Mouse (Mus musculus) stomach, embryonic 14.5 days (tissue): Measurements from ENCODE around the gene Calm3. TPM values are rescaled to one million over a fixed set of nuclear protein-coding genes. Genes with fewer than 3 reads are reported as not detected.
A peak's percentile ranks its signal among the peaks of the same experiment; 100 is the strongest.

Source experiments
- ATAC-seq: fragments of 200-750 bp; cut with Nextera tagmentation; 2 replicates; pipeline ENCODE4 v1.8.0; 2017; ENCODE audit warnings: low read depth, moderate TSS enrichment; ENCODE audit not compliant: insufficient number of reproducible peaks, insufficient read depth, low FRiP score
- H3K27ac ChIP-seq: fragments of 300-500 bp; sonication (generic); 2 replicates; pipeline ENCODE4 v1.5.1; 2014; ENCODE audit warnings: mild to moderate bottlenecking, low read length, moderate library complexity, mixed read lengths
- H3K27me3 ChIP-seq: fragments of 300-500 bp; sonication (generic); 2 replicates; pipeline ENCODE4 v1.6.1; 2014; ENCODE audit warnings: low read length, control low read depth, mixed read lengths; ENCODE audit not compliant: control insufficient read depth, insufficient read depth
- H3K36me3 ChIP-seq: fragments of 300-500 bp; sonication (generic); 2 replicates; pipeline ENCODE4 v1.6.1; 2014; ENCODE audit warnings: mild to moderate bottlenecking, control low read depth, low read length, moderate library complexity, mixed read lengths; ENCODE audit not compliant: control insufficient read depth, insufficient read depth
- H3K4me1 ChIP-seq: fragments of 300-500 bp; sonication (generic); 2 replicates; pipeline ENCODE4 v1.6.1; 2014; ENCODE audit warnings: low read length, control low read depth, mixed read lengths; ENCODE audit not compliant: control insufficient read depth, insufficient read depth
- H3K4me2 ChIP-seq: fragments of 300-500 bp; sonication (generic); replicated peaks from 2 replicates; pipeline ENCODE4 v1.6.1; 2014; ENCODE audit warnings: low read depth, low read length, control low read depth
- H3K4me3 ChIP-seq: fragments of 300-500 bp; sonication (generic); 2 replicates; pipeline ENCODE4 v1.5.1; 2014; ENCODE audit warnings: low read depth, low read length, control low read depth
- H3K9ac ChIP-seq: fragments of 300-500 bp; sonication (generic); replicated peaks from 2 replicates; pipeline ENCODE4 v1.6.1; 2014; ENCODE audit warnings: low read depth, mild to moderate bottlenecking, control low read depth, low read length, moderate library complexity, mixed read lengths
- H3K9me3 ChIP-seq: fragments of 300-500 bp; sonication (generic); 2 replicates; pipeline ENCODE4 v1.6.1; 2016; ENCODE audit warnings: low read depth, low read length, control low read depth; ENCODE audit not compliant: control insufficient read depth
- WGBS: fragments of 180-500 bp; shearing (Covaris S2); extraction: QIAGEN DNeasy Blood & Tissue Kit; methylation state at CpG from one replicate; pipeline ENCODE4 v1.1.7; 2014; 5-methylcytosine and 5-hydroxymethylcytosine counted together
- polyA plus RNA-seq: library from polyadenylated mRNA; unstranded; fragments of >200 nt; fragmentation: Nextera tagmentation; extraction: Ambion mirVana; gene quantifications from 2 replicates; pipeline ENCODE4 v1.2.1, GENCODE M21; 2014

Gene Calm3
- polyA plus RNA-seq, 1 experiment from 2014 or later: 148 TPM

DNA sequence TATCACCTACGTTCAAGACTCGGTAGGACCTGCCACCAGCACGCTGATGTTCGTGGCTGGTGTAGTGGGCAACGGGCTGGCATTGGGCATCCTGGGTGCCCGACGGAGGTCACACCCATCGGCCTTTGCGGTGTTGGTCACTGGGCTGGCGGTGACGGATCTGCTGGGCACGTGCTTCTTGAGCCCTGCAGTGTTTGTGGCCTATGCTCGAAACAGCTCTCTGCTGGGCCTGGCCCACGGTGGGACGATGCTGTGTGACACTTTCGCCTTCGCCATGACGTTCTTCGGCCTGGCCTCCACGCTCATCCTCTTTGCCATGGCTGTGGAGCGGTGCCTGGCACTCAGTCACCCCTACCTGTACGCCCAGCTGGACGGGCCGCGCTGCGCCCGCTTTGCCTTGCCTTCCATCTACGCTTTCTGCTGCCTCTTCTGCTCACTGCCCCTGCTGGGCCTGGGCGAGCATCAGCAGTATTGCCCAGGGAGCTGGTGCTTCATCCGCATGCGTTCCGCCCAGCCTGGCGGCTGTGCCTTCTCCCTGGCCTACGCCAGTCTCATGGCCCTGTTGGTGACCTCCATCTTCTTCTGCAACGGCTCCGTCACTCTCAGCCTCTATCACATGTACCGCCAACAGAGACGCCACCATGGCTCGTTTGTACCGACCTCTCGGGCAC is 16.9 kb downstream of the Calm3 start:
- ATAC-seq: no peak
- no peaks in the 10 kb centered on the region for H3K9me3 ChIP-seq
- no peaks in the 10 kb centered on the region for H3K27me3 ChIP-seq
- no peak overlapping the region for H3K4me2 ChIP-seq
- WGBS: 93% methylated on average over 41 of the region's 41 CpGs
- no peak overlapping the region for H3K27ac ChIP-seq
- peaks cover 38% of the 10 kb centered on the region for H3K4me1 ChIP-seq
- no peaks in the 10 kb centered on the region for H3K36me3 ChIP-seq
- no peak overlapping the region; the same call in 1 of the 2 replicates for H3K9ac ChIP-seq
- no peak overlapping the region for H3K4me3 ChIP-seq

DNA sequence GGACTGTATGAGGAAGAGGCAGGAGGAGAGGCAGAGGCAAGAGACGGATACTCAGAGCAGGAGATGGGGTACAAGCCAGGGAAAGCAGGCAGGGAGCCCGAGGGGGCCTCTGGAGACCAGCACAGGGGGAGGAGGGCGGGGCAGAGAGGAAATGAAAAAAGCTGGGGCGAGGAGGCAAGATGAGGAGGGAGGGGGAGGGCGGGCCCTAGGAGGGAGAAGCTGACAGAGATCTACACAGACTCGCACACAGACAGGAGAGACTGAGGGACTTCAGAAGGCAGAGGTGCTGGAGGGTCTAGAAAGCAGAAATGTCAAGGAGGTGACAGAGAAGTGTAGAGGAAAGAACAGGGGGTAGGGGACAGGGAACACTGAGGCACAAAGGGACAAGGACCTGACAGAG is 17.6 kb downstream of the Calm3 start, which contains the start of gene Ptgir:
Ptgir (plus strand) TSS at position 210 of the 400 bp plus-strand sequence.
- ATAC-seq: no peak
- Histone ChIP-seq H3K4me1 (peaks cover 38% of the 10 kb centered on the region), H3K4me2 (0 out of 2 replicates have a peak within 1 kb of the TSS, but pooled peaks have one; percentile 15), H3K27me3 (no peaks in the 10 kb centered on the region), H3K27ac (peak within 1 kb of the TSS; percentile 48; the same call in 1 of the 2 replicates), H3K4me3 (no peak within 1 kb of the TSS), H3K9me3 (no peaks in the 10 kb centered on the region), H3K36me3 (no peaks in the 10 kb centered on the region), H3K9ac (no peak within 1 kb of the TSS; the same call in 1 of the 2 replicates)
- 11% methylated on average over 6 of the region's 6 CpGs for WGBS

DNA sequence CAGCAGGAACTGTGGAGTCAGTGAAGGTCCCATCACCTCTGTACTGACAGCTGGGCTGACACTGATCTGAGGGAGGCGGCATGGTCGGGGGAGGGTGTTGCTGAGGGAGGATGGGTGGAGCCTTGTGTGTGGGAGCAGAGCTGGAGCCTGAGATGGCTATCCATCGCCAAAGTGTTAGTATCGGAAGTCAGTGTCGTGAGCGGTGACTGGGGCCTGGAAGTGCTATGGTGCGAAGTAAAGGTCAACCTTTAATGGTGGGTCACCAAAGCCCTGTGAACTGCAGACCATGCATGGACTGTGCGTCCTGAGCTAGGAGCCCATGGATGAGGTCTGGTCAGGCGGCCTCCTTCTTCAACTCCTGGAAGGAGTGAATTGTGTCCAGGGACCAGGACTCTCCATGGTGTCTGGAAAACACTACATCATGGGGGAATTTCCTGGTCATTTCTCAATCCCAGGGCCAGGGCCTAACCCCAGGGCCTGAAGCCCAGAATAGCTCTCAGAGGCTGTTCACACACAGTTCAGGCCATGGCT is 18.4 kb downstream of the Calm3 start:
- H3K4me3 ChIP-seq: no peak overlapping the region
- peaks cover 38% of the 10 kb centered on the region for H3K4me1 ChIP-seq
- H3K27me3 ChIP-seq: no peaks in the 10 kb centered on the region
- no peaks in the 10 kb centered on the region for H3K36me3 ChIP-seq
- H3K9ac ChIP-seq: no peak overlapping the region
- no peaks in the 10 kb centered on the region for H3K9me3 ChIP-seq
- no peak for ATAC-seq
- peak overlapping the region; percentile 48; the same call in 1 of the 2 replicates for H3K27ac ChIP-seq
- WGBS: 45% methylated on average over 9 of the region's 9 CpGs
- no peak overlapping the region for H3K4me2 ChIP-seq

DNA sequence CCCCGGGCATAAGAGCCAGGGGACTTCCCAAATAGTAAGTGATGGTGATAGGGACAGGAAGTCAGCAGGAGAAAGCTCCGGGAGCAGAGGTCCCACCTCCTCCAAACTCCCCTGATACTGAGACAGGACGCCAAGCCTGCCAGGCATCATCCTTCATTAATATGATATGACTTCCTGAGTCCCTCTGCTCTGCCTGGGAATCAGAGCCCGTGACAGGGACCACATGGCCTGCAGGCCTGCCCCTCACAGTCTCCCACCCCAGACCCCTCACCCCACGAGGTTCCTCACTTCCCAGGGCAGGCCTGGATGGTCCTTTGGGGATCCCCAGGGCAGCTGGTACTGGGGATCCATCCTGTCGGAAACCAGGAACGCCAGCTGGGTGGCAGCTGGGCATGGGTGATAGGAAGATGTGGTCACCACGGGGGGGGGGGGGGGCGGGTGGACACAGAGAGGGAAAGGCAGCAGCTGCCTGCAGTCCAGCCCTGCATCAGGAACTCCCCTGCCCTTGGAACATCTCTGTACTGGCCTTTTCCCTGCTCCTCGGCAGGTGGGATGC is 19.7 kb downstream of the Calm3 start:
- no peak overlapping the region for H3K27ac ChIP-seq
- no peak overlapping the region for H3K4me2 ChIP-seq
- ATAC-seq: no peak
- H3K9me3 ChIP-seq: no peaks in the 10 kb centered on the region
- no peak overlapping the region for H3K4me3 ChIP-seq
- 39% methylated on average over 10 of the region's 10 CpGs for WGBS
- H3K9ac ChIP-seq: no peak overlapping the region
- peaks cover 35% of the 10 kb centered on the region for H3K4me1 ChIP-seq
- no peaks in the 10 kb centered on the region for H3K36me3 ChIP-seq
- no peaks in the 10 kb centered on the region for H3K27me3 ChIP-seq

GRCm38 (mm10) chr7:16903439-16903955 is 20.4 kb downstream of the Calm3 start:
- 85% methylated on average over 2 of the region's 2 CpGs for WGBS
- ATAC-seq: no peak
- Histone ChIP-seq H3K9ac (no peak overlapping the region), H3K27me3 (no peaks in the 10 kb centered on the region), H3K4me3 (no peak overlapping the region), H3K27ac (no peak overlapping the region), H3K36me3 (no peaks in the 10 kb centered on the region), H3K9me3 (no peaks in the 10 kb centered on the region), H3K4me1 (peaks cover 29% of the 10 kb centered on the region), H3K4me2 (no peak overlapping the region)

DNA sequence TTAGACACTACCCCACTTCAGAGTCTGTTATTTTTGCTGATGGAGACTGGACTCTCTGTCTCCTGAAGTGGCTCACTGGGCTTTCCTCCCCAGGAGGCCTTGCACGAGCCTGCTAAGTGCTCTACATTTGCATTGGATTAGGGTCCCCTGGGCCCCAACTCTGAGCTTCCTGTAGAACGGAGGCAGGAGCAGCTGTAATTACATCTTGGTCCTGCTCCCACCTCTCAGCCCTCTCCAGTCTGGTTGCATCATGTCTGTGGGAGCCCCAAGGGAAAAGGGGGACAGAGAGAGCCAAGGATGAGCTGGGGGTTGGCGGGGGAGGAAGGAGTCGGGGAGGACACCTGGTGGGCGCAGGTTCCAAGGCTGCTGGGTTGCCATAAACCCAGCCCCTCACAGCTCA is 23.4 kb downstream of the Calm3 start:
- Histone ChIP-seq H3K9me3 (no peaks in the 10 kb centered on the region), H3K4me2 (no peak overlapping the region), H3K9ac (no peak overlapping the region), H3K27ac (no peak overlapping the region), H3K4me1 (peaks cover 7% of the 10 kb centered on the region), H3K27me3 (no peaks in the 10 kb centered on the region), H3K36me3 (no peaks in the 10 kb centered on the region), H3K4me3 (no peak overlapping the region)
- WGBS: 42% methylated on average over 5 of the region's 5 CpGs
- no peak for ATAC-seq

- no peaks in the 10 kb centered on the region for H3K27me3 ChIP-seq
- H3K9me3 ChIP-seq: no peaks in the 10 kb centered on the region
- H3K4me1 ChIP-seq: peaks cover 18% of the 10 kb centered on the region; the same call in 1 of the 2 replicates
- no peak overlapping the region for H3K27ac ChIP-seq
- ATAC-seq: no peak
- H3K36me3 ChIP-seq: no peaks in the 10 kb centered on the region
- peak overlapping the region; percentile 40 for H3K4me2 ChIP-seq
- 25% methylated on average over 10 of the region's 10 CpGs for WGBS
- no peak overlapping the region for H3K9ac ChIP-seq
- peak overlapping the region; percentile 9; the same call in 1 of the 2 replicates for H3K4me3 ChIP-seq
Measured at GRCm38 (mm10) chr7:16895511-16895910, 28.4 kb downstream of the Calm3 start.

GRCm38 (mm10) chr7:16895000-16895399 is 28.9 kb downstream of the Calm3 start:
- under 1% methylated on average over 24 of the region's 24 CpGs for WGBS
- no peak overlapping the region for H3K9ac ChIP-seq
- peaks cover 20% of the 10 kb centered on the region; the same call in 1 of the 2 replicates for H3K4me1 ChIP-seq
- H3K4me3 ChIP-seq: peak overlapping the region; percentile 9; the same call in 1 of the 2 replicates
- no peak for ATAC-seq
- peak overlapping the region; percentile 40 for H3K4me2 ChIP-seq
- no peak overlapping the region for H3K27ac ChIP-seq
- H3K9me3 ChIP-seq: no peaks in the 10 kb centered on the region
- no peaks in the 10 kb centered on the region for H3K36me3 ChIP-seq
- no peaks in the 10 kb centered on the region for H3K27me3 ChIP-seq
